Mouse (Mus musculus) right cerebral cortex, adult 2 months (tissue): ENCODE measurements at regions not wholly inside any gene's neighbourhood (a gene's known extent, or its start where the extent isn't known, plus 50 kb on each side); places are given as distances from the start of the nearest gene placed in this dataset.

Source experiments
- DNase-seq, 2 experiments: peaks; one replicate each; pipeline ENCODE4 v3.0.0; 2021 to 2022; ENCODE audit warnings: low spot score in 2 of 2

- no peak for DNase-seq
These were observed 653.3 kb upstream of the Fam98a start for GRCm38 (mm10) chr17:76205082-76205481.

- DNase-seq = no peak
These were observed 633.1 kb upstream of the Fam98a start for GRCm38 (mm10) chr17:76184813-76185212.

DNA sequence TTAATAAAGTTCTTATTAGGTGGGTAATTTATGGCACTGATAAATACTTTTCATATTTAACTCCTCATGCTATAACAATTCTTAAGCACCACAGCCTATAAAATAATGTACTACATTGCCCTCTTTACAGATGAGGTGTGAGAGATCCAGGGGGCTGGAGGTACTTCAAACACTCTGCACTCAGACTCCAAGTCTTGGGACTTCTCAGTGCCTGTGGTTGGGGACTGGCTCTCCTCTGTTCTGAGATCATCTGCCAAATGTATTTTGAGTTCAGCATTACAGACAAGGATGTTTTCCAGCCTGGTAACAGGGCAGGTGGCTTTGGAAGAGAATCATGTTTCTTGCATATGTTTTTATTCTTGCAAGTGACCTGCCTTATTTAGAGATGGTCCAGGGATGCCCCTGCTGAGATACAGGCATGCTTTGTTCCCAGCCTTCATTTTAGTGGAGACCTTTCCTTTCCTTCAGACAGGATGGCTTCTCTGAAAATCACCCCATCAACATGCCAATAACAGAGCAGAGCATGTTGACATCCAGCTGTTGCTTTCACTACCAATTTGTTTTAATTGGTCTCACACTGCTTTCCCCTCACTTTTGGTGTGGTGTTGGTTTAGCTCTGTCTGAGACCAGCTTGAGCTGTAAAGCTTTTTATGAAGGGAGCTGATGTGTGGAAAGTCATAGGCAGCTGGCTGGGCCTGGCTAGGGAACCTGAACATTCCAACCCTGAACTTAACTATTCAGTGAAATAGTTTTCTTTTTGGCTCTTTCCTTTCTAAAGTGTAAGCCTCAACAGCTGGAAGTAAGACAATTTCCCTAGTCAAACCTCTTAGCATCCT is 585.1 kb upstream of the Fam98a start:
- DNase-seq = no peak

DNA sequence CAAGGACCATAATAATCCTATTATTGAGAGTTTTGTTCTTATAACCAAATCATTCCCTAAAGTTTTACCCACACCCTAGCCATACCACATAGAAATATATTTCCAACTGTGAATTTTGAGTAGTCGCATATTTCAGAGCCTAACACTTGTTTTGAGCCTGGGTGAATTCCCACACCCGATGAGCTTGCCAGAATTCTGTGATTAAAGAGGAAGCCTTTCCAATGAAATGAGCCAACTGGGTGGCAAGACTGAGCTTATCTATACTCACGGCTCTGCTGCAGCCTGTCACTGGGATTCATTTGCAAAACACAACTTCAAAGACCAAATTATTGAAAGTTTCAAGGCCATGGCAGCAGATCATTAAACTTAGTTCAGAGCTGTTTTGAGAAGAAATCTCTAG is 582.3 kb upstream of the Fam98a start:
- no peak for DNase-seq

DNA sequence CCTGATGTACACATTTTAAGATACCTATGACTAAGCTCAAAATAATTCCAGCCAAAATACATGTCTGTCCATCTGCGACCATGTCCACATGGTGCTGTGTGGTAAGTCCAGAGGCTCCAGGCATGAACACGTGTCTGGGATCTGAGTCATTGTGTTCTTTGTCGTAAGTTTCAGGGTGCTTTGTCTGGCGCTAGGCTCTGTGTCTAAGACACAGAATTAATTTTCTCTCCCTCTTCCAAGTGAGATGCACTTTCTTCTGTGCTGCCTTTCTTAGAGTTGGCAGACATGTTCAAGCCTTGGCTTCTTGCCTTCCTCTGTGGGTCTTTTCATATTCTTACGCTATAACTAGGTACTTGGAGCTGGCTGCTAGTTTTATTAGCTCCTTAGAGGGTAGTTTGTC is 573.5 kb upstream of the Fam98a start:
- DNase-seq = peak; percentile 8 to 23

GRCm38 (mm10) chr17:76111315-76112195 is 559.8 kb upstream of the Fam98a start:
- no peak for DNase-seq

DNA sequence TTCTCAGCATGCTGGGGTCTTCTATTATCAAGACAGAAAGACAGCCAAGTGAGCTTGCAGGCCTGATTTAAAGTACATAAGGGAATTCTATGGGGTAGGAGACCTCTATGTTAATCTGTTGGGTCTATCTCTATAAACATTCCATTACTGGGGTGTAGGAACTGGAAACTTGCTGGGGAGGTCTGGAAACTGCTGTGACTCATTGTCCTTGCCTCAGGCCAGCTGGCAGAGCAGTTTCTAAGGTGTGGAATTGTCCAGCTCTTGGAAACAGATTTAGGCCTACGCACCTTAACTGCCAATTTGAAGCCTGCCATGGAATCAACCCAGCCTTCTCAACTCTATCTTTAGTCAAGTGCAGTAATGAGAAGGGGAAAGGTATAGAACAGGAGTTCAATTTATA is 559.1 kb upstream of the Fam98a start:
- no peak for DNase-seq

GRCm38 (mm10) chr17:76083536-76083935 is 531.8 kb upstream of the Fam98a start:
- DNase-seq = no peak

DNA sequence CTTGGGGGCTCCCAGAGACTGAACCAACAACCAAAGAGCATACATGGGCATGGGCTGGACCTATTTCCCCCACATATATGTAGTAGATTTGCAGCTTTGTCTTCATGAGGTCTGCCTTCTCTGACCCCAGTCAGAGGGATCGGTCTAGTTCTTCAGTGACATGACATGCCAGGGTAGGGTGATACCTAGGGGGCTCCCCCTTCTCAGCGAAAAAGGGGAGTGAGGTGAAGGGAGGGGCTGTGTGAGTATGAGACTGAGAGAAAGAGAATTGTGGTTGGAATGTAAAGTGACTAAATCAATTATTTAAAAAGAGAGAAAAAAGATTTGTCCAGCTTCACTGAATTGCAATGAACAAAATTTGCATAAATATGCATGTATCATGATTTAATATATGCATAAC is 530.0 kb upstream of the Fam98a start:
- no peak for DNase-seq

- no peak for DNase-seq
These were observed 494.7 kb upstream of the Fam98a start for GRCm38 (mm10) chr17:76046438-76046837.

GRCm38 (mm10) chr17:76032710-76033109 is 481.0 kb upstream of the Fam98a start:
- no peak for DNase-seq

DNA sequence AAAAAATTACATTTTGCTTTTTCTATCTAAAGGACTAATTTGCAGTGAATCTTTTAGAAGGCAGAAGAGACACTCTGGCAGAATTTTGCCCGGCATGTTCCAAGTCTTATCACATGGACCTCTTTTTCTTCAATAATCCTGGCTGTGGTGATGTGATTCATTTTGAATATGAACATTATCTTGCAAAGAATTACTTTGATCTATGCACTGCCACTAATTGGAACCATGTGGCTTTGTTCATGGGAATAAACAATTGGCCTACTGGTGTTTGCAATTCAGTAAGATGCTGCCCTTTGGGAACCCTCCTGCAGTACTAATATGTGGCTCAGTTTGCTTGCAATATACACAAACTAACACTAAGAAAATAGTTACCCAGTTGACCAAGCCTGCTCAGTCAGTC is 456.3 kb upstream of the Fam98a start:
- DNase-seq = no peak

DNA sequence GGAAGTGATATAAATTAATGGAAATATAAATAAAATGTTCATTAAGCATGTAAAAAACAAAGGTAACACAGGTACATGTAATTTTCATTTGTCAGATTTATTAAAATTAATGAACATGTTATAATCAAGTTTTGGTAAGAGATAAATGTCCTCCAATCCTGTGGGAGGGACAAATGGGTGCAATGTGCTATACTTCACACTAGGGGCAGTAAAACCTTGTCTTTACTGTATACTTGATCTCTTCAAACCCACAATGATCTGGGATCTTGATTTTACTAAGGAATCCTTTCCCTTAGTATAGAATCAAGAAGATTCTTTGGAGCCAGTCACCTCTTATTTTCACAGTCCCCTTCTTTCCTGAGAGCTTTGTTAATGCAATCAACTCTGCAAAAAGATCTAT is 451.1 kb upstream of the Fam98a start:
- DNase-seq = no peak

DNA sequence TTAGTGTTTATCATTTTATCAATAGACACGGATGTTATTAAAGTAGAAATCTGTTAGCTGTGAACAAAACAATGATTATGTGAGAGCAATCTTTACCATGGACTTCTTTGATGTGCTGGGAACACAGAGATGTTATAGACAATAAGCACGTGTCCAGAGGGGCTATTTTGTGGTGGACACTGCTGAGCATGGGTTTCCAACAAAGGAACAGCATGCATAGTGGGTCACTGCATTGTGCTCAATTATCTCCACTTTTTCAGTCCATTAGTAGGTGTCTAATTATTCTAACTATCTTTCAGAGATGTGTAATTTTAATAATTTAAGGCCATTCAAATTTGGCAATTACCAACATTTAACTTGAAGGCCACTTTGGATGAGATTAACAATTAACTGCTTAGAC is 409.6 kb upstream of the Fam98a start:
- DNase-seq = no peak

GRCm38 (mm10) chr17:75936686-75937380 is 385.1 kb upstream of the Fam98a start:
- peak; percentile 18 to 21 for DNase-seq

GRCm38 (mm10) chr17:75931022-75931421 is 379.3 kb upstream of the Fam98a start:
- peak; percentile 21 to 64 for DNase-seq

DNA sequence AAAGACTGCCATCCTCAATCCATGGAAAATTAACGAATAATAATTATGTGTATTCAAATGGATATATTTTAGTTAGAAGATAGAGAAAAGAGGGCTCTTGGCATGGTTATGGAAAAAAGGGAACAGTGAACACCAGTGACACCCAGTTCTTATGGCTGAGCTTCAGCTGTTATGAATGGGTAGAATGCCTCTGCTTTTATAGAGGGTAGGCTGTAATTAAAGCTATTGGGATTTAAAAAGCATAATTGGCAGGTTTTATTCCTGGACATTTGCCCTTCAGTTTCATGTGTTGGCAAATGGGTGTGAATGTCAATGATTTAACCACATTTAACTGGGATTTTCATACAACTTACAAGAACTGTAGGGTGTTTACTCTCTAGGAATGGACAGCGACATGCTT is 368.5 kb upstream of the Fam98a start:
- DNase-seq = no peak

GRCm38 (mm10) chr17:75917020-75917419 is 365.3 kb upstream of the Fam98a start:
- DNase-seq = no peak

DNA sequence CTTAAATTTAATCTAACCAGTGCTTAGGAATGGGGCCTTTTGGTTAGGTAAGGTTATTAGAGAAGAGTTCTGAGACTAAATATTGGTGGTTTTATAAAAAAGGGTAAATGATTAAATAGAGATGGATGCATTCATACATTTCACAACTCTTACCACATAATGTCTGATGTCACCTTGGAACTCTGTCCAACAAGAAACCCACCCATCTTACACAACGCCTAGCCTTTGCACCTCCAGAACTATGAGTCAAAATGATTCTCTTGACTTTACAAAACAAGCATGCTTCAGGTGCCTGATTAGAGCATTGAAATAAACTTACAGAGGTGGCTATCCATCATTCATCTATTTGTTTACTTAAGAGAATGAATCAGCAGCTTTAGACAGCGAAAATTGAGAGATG is 364.8 kb upstream of the Fam98a start:
- DNase-seq = no peak

GRCm38 (mm10) chr17:75915256-75915655 is 363.5 kb upstream of the Fam98a start:
- no peak for DNase-seq

- no peak for DNase-seq
These were observed 355.3 kb upstream of the Fam98a start for GRCm38 (mm10) chr17:75907085-75907484.

GRCm38 (mm10) chr17:75906643-75907042 is 354.9 kb upstream of the Fam98a start:
- no peak for DNase-seq
